ENCODE assay signal across 9 mouse cellular contexts in the genomic region with DNA sequence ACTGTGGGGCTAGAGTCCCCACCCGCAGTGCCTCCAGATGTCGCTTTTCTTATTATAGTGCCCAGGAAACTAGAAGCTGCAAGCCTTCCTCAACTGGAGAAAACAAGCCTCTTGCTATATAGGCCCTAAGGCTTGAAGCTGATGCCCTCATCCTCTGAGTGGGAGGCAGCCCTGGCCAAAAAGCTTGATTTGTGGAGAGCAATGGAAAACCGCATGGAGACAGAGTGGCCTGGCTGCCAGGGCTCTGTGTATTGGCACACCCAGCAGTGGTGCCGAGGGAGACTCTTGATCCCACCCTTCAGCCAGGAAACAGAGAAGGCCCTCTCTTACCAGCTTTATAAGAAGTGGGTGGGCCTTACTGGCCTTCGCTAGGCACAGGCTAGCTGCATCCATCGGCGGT. TPM values are rescaled to one million over a fixed set of nuclear protein-coding genes. Genes with fewer than 3 reads are reported as not detected.
A peak's percentile ranks its signal among the peaks of the same experiment; 100 is the strongest.
DNase-seq lines count a peak whose midpoint lies in the region; ATAC-seq and TF ChIP-seq lines count a peak whose summit lies in the region.
"Had no signal": no experiment of that assay in that cellular context is flagged by ENCODE, and none has a peak within 500 bp of the region (broad histone marks: within the 10 kb centered on the region; RNA-seq: fewer than 3 reads in every experiment).

No protein-coding gene starts in this region.

- peak overlapping the region; percentile 27; the same call in 1 of the 2 replicates for H3K27ac ChIP-seq in kidney, adult 2 months (ENCODE audit: insufficient read depth, low read depth, low read length)
- H3K27ac ChIP-seq in embryonic facial prominence, embryonic 11.5 days (replicated peaks; ENCODE audit: low read depth, low read length) = peak overlapping the region; percentile 79
- peak overlapping the region; percentile 96 for H3K27ac ChIP-seq in limb, embryonic 12.5 days

- no peak for TF ChIP-seq CTCF in kidney, adult 2 months (conservative IDR thresholded peaks at IDR 0.05; ENCODE audit: insufficient read depth, insufficient read length, low read depth, low read length)

- TF ChIP-seq POLR2A in kidney, adult 2 months (IDR thresholded peaks at IDR 0.05; ENCODE audit: low read depth, low read length) = no peak

- WGBS in kidney, adult 2 months = 81% methylated on average over 7 of the region's 7 CpGs
- 51% methylated on average over 7 of the region's 7 CpGs for WGBS in embryonic facial prominence, embryonic 11.5 days
- 51% methylated on average over 7 of the region's 7 CpGs for WGBS in limb, embryonic 12.5 days

- no peak overlapping the region for H3K4me2 ChIP-seq in embryonic facial prominence, embryonic 11.5 days (ENCODE audit: low read depth, low read length)
- H3K4me2 ChIP-seq in limb, embryonic 12.5 days = no peak overlapping the region; the same call in 1 of the 2 replicates

- H3K4me1 ChIP-seq in kidney, adult 2 months (ENCODE audit: control insufficient read depth, insufficient read depth, low read length) = 0 out of 2 replicates have a peak, but pooled peaks cover 2% of the 10 kb centered on the region
- H3K4me1 ChIP-seq in embryonic facial prominence, embryonic 11.5 days (ENCODE audit: control insufficient read depth, insufficient read depth, low read length) = peaks cover 25% of the 10 kb centered on the region
- peaks cover 94% of the 10 kb centered on the region for H3K4me1 ChIP-seq in limb, embryonic 12.5 days (replicated peaks)

- H3K9me3 ChIP-seq in embryonic facial prominence, embryonic 11.5 days (replicated peaks; ENCODE audit: control insufficient read depth, low read length) = no peaks in the 10 kb centered on the region
- H3K9me3 ChIP-seq in limb, embryonic 12.5 days = no peaks in the 10 kb centered on the region

- H3K9ac ChIP-seq in embryonic facial prominence, embryonic 11.5 days (replicated peaks; ENCODE audit: low read length) = no peak overlapping the region; the same call in 1 of the 2 replicates
- no peak overlapping the region for H3K9ac ChIP-seq in limb, embryonic 12.5 days (replicated peaks)

- no peak for ATAC-seq in embryonic facial prominence, embryonic 11.5 days (replicated peaks; ENCODE audit: insufficient number of reproducible peaks, low FRiP score, low TSS enrichment, low read depth)
- no peak for ATAC-seq in limb, embryonic 12.5 days (ENCODE audit: insufficient number of reproducible peaks, insufficient read depth, low FRiP score, low TSS enrichment, low read depth)

- H3K36me3 ChIP-seq in kidney, adult 2 months (ENCODE audit: control insufficient read depth, insufficient read depth, low read length) = no peaks in the 10 kb centered on the region
- H3K36me3 ChIP-seq in embryonic facial prominence, embryonic 11.5 days (replicated peaks; ENCODE audit: control insufficient read depth, insufficient read depth, low read depth, low read length) = no peaks in the 10 kb centered on the region; the same call in none of the 2 replicates
- peaks cover 36% of the 10 kb centered on the region for H3K36me3 ChIP-seq in limb, embryonic 12.5 days

- no peaks in the 10 kb centered on the region for H3K27me3 ChIP-seq in kidney, adult 2 months (replicated peaks; ENCODE audit: control insufficient read depth, insufficient read depth, low read length)
- H3K27me3 ChIP-seq in embryonic facial prominence, embryonic 11.5 days (ENCODE audit: control insufficient read depth, insufficient read depth, low read length) = no peaks in the 10 kb centered on the region
- H3K27me3 ChIP-seq in limb, embryonic 12.5 days = no peaks in the 10 kb centered on the region

- DNase-seq in kidney, adult 2 months = no peak
- no peak for DNase-seq in kidney, postnatal 25 days
- DNase-seq in NIH3T3 (ENCODE audit: low read depth) = peak; percentile 48
- DNase-seq in embryonic facial prominence, embryonic 11.5 days (ENCODE audit: low spot score) = no peak
- no peak for DNase-seq in cerebellum, postnatal 4 days (ENCODE audit: low spot score in 2 of 2)
- DNase-seq in layer of hippocampus, postnatal 36 days = no peak
- DNase-seq: lung, postnatal 36 days had no signal

- no peak overlapping the region for H3K4me3 ChIP-seq in kidney, adult 2 months (ENCODE audit: insufficient read depth, low read depth, low read length)
- no peak overlapping the region for H3K4me3 ChIP-seq in embryonic facial prominence, embryonic 11.5 days (ENCODE audit: low read depth, low read length)
- no peak overlapping the region for H3K4me3 ChIP-seq in limb, embryonic 12.5 days (replicated peaks)

RNA-seq across cellular contexts. Expression of gene Kirrel, which starts 15.4 kb away (rescaled TPM):
- polyA plus RNA-seq in kidney, adult 2 months (2012; rRNA removed) = 10.0 and 10.2 TPM in 2 replicates
- polyA plus RNA-seq in embryonic facial prominence, embryonic 11.5 days (2014; fragmentation: Nextera tagmentation; extraction: Ambion mirVana) = 12.0 and 13.4 TPM in 2 replicates
- polyA plus RNA-seq in limb, embryonic 12.5 days (2016; fragmentation: Nextera tagmentation; extraction: Ambion mirVana) = 17.5 and 22.1 TPM in 2 replicates
- 1 to 10 TPM; 3.2 to 4.3 TPM for total RNA-seq in layer of hippocampus, postnatal 36 days (2021)
- total RNA-seq: MEL had no signal

Comparison
In these comparisons a context has a peak if more than half of its experiments do, and no peak if none do; other contexts are left out.
1. H3K27ac ChIP-seq: peak in every context shown above with its lines; median percentile 96 in limb, embryonic 12.5 days; 79 in embryonic facial prominence, embryonic 11.5 days; 27 in kidney, adult 2 months.